Mouse (Mus musculus) lung, postnatal 10 days (tissue): ENCODE results near the gene Rack1.
"Not testable (repeated sequence)": the region's sequence is repeated elsewhere in the genome, so short reads cannot be mapped to it uniquely, and the experiment has no call there.

Source experiments
- DNase-seq: peaks from one replicate; pipeline ENCODE4 v3.0.0; 2021

The Rack1 gene

GRCm38 (mm10) chr11:48842378-48842792 lies 42.3 kb downstream of the Rack1 start:
- peak; percentile 20 for DNase-seq

DNA sequence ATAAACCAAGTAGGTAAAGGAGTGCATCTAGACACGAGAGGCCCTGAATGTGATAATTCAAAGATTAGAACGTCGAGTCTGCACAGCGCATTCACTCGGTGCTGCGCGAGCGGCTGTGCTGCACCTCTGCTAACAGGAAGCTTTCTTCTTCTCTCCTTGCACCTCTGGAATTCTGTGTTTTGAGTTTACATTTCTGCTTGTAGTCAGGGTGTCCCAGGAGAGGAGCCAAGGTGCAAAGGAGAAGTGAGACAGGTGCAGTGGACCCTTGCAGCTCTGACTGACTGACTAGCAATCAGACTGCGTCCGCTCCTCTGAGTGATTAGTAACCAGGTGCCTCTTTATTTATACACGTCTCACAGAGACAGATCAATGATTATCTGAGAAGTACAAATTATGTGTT lies 43.1 kb downstream of the Rack1 start:
- DNase-seq: no peak

- no peak for DNase-seq
Observed at GRCm38 (mm10) chr11:48844309-48844708, 44.2 kb downstream of the Rack1 start.

DNA sequence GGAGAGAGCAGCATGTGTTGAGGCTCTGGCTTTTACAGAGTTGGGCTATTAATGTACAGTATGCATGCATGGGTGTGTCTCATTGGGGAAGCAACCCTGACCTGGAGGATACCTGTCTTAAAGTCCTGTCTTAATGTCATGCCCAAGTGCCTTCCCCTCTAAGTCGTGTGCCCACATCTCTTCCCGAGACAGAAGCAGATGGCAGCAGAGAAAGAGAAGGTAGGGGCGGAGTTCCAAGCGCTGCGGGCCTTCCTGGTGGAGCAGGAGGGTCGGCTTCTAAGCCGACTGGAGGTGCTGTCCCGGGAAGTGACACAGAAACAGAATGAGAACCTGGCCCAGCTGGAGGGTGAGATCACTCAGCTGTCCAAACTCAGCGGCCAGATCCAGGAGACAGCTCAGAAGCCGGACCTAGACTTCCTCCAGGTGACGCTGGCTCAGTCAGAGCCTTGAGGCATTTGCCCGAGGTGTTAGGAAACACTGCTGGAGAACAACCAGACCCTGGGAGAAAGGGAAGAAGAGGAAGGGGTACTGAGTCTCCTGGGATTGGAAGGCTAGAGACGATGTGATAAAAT lies 45.2 kb downstream of the Rack1 start:
- no peak for DNase-seq

DNA sequence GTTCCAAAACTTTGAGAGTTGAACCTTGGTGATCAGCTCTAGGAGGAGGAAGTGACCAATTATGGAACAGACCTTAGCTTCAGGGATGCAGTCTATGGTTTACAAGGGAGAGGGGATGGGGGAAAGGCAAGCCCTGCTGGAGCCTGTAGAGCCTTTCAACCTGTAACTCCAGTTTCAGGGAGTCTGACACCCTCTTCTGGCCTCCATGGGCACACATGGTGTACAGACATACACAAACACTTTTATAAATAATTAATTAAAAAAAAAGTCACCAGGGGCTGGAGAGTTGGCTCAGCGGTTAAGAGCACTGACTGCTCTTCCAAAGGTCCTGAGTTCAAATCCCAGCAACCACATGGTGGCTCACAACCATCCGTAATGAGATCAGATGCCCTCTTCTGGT lies 46.2 kb downstream of the Rack1 start:
- DNase-seq: not testable (repeated sequence)

- no peak for DNase-seq
Observed at GRCm38 (mm10) chr11:48846881-48847280, 46.7 kb downstream of the Rack1 start.

- DNase-seq: no peak
Observed at GRCm38 (mm10) chr11:48850240-48850639, 50.1 kb downstream of the Rack1 start.

DNA sequence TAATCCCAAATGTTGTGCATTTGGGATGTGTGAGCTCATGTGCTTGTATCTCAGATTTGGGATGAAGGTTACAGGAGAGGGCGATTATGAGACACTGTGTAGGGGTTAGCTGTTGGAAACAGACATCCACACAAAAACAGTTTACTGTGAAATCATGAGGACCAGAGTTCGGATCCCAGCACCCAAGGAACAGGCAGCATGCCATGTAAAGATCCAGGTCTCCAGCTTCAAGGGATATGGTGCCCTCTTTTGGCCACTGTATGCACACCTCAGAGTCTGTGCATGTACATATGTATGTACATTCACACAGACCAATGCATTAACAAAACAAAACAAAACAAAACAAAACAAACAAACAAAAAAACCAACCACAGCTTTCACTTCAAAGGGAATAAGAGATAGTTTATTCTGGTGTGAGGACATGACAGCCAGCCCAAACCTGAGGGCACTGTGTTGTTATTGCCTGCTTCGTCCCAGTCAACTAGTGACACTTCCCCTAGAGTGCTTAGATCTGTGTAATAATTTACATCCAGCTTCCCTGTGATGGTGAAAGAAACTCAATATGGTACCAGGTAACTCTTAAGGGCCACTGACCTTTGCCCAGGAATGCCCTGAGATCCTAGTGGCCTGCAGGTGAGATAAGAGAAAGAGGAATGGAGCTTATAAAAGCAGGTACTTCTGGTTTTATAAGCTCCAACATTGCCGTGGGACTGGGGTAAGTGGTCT lies 51.3 kb downstream of the Rack1 start:
- no peak for DNase-seq

GRCm38 (mm10) chr11:48852190-48852589 lies 52.1 kb downstream of the Rack1 start:
- no peak for DNase-seq

DNA sequence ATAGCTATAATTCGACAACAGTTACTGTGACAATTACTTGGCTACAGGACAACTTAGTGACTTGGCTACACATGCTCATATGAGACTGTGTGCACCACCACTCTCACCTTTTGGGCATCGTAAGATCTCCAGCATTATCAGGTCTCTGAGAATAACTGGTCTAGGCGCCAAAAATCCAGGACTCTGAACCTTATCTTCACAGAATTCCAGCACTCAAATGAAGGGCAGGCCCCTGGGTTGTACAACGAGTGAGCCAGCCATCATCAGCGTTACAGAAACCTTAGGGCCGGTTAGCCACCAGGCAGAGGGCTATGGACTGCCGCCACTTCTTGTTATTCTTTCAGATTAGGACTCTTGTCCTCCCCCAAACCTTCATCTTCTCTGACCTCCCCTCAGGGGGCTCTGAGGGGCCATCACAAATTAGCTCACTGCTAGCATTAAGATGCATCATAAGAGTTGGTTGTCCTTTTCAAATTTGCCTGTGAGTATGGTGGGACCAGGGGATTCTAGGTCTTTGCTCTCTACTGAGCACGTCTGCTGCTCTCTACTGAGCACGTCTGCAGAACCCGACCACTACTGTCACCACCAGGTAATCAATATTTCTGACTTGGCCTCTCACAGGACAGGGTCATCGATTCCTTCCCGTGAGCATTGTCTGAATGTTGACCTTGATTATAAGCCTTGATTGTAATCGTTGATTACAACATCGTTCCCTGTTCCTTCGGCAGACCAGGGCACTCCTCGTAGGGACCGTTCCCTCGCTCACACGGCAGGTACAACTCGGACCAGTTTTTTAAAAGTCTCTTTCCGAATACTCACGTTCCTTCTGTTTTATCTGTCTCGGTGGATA lies 52.7 kb downstream of the Rack1 start:
- no peak for DNase-seq

DNA sequence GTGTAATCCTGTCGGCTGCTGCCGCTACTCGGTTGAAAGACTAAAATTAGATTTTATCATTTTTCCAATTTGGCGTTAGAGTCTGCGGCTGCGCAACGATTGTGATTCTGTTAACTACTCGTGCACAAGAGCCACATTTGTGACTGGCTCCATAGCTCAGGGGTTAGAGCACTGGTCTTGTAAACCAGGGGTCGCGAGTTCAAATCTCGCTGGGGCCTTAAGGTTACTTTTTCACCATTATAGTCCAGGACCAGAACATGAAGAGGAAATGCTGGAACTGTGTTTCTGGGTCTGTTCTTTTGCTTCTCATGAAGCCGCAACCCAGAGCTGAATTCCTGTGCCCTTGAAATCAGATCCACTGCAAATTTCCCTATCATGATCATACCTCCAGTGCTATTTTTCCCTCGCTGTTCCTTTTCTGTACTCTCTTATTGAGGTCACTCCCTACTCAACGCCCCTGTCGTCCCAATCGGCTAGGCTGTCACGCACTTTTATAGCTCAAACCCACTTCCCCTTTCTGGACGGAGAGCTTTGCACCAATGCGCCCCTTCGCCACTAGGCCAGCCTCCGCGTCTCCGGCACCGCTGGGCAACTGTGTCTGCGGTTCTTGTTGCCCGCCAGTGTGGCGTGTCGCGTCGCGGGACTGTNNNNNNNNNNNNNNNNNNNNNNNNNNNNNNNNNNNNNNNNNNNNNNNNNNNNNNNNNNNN lies 53.5 kb downstream of the Rack1 start:
- DNase-seq: peak; percentile 87
